19 mouse cellular contexts compared by ENCODE assay signal in the genomic region with DNA sequence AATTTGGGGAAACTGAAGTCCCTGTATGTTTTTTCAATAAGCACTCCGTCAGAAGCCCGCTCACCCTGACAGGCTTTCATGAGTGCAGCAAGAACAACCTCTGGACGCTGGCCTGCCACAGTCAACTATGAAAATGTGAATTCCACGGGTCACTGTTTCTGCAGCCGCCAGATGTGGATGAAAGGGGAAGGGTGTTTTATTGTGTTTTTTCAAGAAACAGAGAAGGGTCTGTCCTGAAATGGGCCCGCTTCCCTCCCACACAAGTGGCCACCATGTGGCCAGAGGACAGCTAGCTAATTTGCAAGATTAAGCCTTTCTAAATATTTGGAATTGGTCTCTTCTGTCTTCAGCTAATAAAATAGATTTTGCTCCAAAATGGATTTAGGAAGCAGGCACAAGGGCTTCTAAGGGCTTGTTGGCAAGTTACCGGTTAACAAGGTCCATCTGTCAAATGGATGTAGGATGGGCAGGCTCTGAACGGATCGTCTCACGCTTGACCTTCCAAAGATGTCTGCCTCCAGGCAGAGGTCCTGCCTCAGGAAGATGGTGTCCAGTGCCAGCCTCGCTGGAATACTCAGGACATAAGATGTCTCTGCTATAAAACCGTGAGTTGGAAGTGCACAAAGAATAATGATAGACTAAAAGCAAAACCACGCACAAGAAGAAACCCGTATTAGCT.
A peak's percentile ranks its signal among the peaks of the same experiment; 100 is the strongest.
DNase-seq lines count a peak whose midpoint lies in the region; ATAC-seq and TF ChIP-seq lines count a peak whose summit lies in the region.
"Had no signal": no experiment of that assay in that cellular context is flagged by ENCODE, and none has a peak within 500 bp of the region (broad histone marks: within the 10 kb centered on the region; RNA-seq: fewer than 3 reads in every experiment).

No protein-coding gene starts in this region.

- no peak overlapping the region for H3K4me2 ChIP-seq in forebrain, embryonic 15.5 days (replicated peaks)
- H3K4me2 ChIP-seq in lung, embryonic 14.5 days: no peak overlapping the region
- no peak overlapping the region for H3K4me2 ChIP-seq in limb, embryonic 11.5 days (ENCODE audit: low read depth, severe bottlenecking)
- no peak overlapping the region for H3K4me2 ChIP-seq in hindbrain, embryonic 13.5 days
- H3K4me2 ChIP-seq: liver, embryonic 12.5 days had no signal

- H3K4me3 ChIP-seq in forebrain, embryonic 10.5 days: no peak overlapping the region
- H3K4me3 ChIP-seq in forebrain, embryonic 15.5 days: no peak overlapping the region
- H3K4me3 ChIP-seq in lung, embryonic 14.5 days (ENCODE audit: low read depth, low read length): no peak overlapping the region
- H3K4me3 ChIP-seq in limb, embryonic 11.5 days (ENCODE audit: low read depth, low read length): no peak overlapping the region
- no peak overlapping the region for H3K4me3 ChIP-seq in hindbrain, embryonic 13.5 days
- H3K4me3 ChIP-seq: heart, embryonic 10.5 days; liver, embryonic 12.5 days; megakaryocyte, embryonic 14.5 days had no signal

- no peak for ATAC-seq in forebrain, embryonic 15.5 days (replicated peaks)
- ATAC-seq in lung, embryonic 14.5 days (ENCODE audit: insufficient read depth): no peak
- ATAC-seq in limb, embryonic 11.5 days (ENCODE audit: insufficient number of reproducible peaks, low FRiP score, low TSS enrichment, low read depth): no peak
- no peak for ATAC-seq in hindbrain, embryonic 13.5 days (ENCODE audit: low FRiP score)
- ATAC-seq: activated CD4-positive, CD25-positive, alpha-beta regulatory T cell, adult 4 months; inflammation-experienced regulatory T-cells, adult 6 months; liver, embryonic 12.5 days had no signal

- H3K9ac ChIP-seq in forebrain, embryonic 15.5 days (replicated peaks): no peak overlapping the region
- H3K9ac ChIP-seq in lung, embryonic 14.5 days: no peak overlapping the region
- no peak overlapping the region for H3K9ac ChIP-seq in limb, embryonic 11.5 days (ENCODE audit: low read length)
- no peak overlapping the region for H3K9ac ChIP-seq in hindbrain, embryonic 13.5 days
- H3K9ac ChIP-seq: liver, embryonic 12.5 days had no signal

- DNase-seq in forebrain, embryonic 10.5 days (ENCODE audit: extremely low spot score, low spot score): peak; percentile 25
- peak; percentile 19 for DNase-seq in lung, embryonic 14.5 days
- DNase-seq in lung, postnatal 25 days (ENCODE audit: low spot score): no peak
- DNase-seq in limb, embryonic 11.5 days (ENCODE audit: low spot score): peak; percentile 63
- no peak for DNase-seq in thymus, adult 18-20 months
- DNase-seq in Muller cell, postnatal 12 days (ENCODE audit: inconsistent ontology term): no peak
- DNase-seq: adrenal gland, postnatal 36 days; cerebellum, postnatal 36 days; gastrocnemius, postnatal 25 days; heart, postnatal 14 days; layer of hippocampus, adult 9-11 months; retina, postnatal 1 day had no signal

- no peaks in the 10 kb centered on the region for H3K27me3 ChIP-seq in forebrain, embryonic 10.5 days (ENCODE audit: poor library complexity, severe bottlenecking)
- H3K27me3 ChIP-seq in forebrain, embryonic 15.5 days: no peaks in the 10 kb centered on the region
- no peaks in the 10 kb centered on the region for H3K27me3 ChIP-seq in lung, embryonic 14.5 days (ENCODE audit: insufficient read depth, low read length)
- no peaks in the 10 kb centered on the region for H3K27me3 ChIP-seq in limb, embryonic 11.5 days (ENCODE audit: control insufficient read depth, insufficient read depth, low read length)
- no peaks in the 10 kb centered on the region for H3K27me3 ChIP-seq in hindbrain, embryonic 13.5 days
- H3K27me3 ChIP-seq: liver, embryonic 12.5 days had no signal

- TF ChIP-seq CTCF in lung, embryonic 14.5 days (IDR thresholded peaks at IDR 0.05; ENCODE audit: low read depth): no peak

- 0 out of 2 replicates have a peak overlapping the region, but pooled peaks have one; percentile 12 for H3K27ac ChIP-seq in forebrain, embryonic 10.5 days
- no peak overlapping the region for H3K27ac ChIP-seq in forebrain, embryonic 15.5 days (replicated peaks)
- peak overlapping the region; percentile 60; the same call in 1 of the 2 replicates for H3K27ac ChIP-seq in lung, embryonic 14.5 days (ENCODE audit: low read depth)
- no peak overlapping the region for H3K27ac ChIP-seq in limb, embryonic 11.5 days (replicated peaks; ENCODE audit: low read depth, low read length)
- H3K27ac ChIP-seq in hindbrain, embryonic 13.5 days: no peak overlapping the region
- H3K27ac ChIP-seq: heart, embryonic 10.5 days; liver, embryonic 12.5 days had no signal

- peaks cover 17% of the 10 kb centered on the region; the same call in 1 of the 2 replicates for H3K4me1 ChIP-seq in forebrain, embryonic 10.5 days
- H3K4me1 ChIP-seq in forebrain, embryonic 15.5 days: no peaks in the 10 kb centered on the region
- H3K4me1 ChIP-seq in lung, embryonic 14.5 days (ENCODE audit: insufficient read depth): peaks cover 5% of the 10 kb centered on the region
- no peaks in the 10 kb centered on the region for H3K4me1 ChIP-seq in limb, embryonic 11.5 days (ENCODE audit: control insufficient read depth, insufficient read depth, low read length)
- H3K4me1 ChIP-seq in hindbrain, embryonic 13.5 days (replicated peaks): peaks cover 9% of the 10 kb centered on the region; the same call in 1 of the 2 replicates
- H3K4me1 ChIP-seq: liver, embryonic 12.5 days; megakaryocyte, embryonic 14.5 days had no signal

- H3K36me3 ChIP-seq in forebrain, embryonic 10.5 days (replicated peaks): no peaks in the 10 kb centered on the region
- H3K36me3 ChIP-seq in forebrain, embryonic 15.5 days: no peaks in the 10 kb centered on the region
- H3K36me3 ChIP-seq in lung, embryonic 14.5 days (ENCODE audit: insufficient read depth): no peaks in the 10 kb centered on the region
- H3K36me3 ChIP-seq in limb, embryonic 11.5 days (ENCODE audit: control insufficient read depth, insufficient read depth, low read length): no peaks in the 10 kb centered on the region
- H3K36me3 ChIP-seq in hindbrain, embryonic 13.5 days: no peaks in the 10 kb centered on the region
- H3K36me3 ChIP-seq: heart, embryonic 10.5 days; liver, embryonic 12.5 days had no signal

- WGBS in forebrain, embryonic 10.5 days: 63% methylated on average over 14 of the region's 14 CpGs
- 68% methylated on average over 14 of the region's 14 CpGs for WGBS in forebrain, embryonic 15.5 days
- WGBS in lung, embryonic 14.5 days: 49% methylated on average over 14 of the region's 14 CpGs
- 22% methylated on average over 14 of the region's 14 CpGs for WGBS in limb, embryonic 11.5 days
- 59% methylated on average over 14 of the region's 14 CpGs for WGBS in hindbrain, embryonic 13.5 days

- H3K9me3 ChIP-seq in forebrain, embryonic 10.5 days: no peaks in the 10 kb centered on the region
- H3K9me3 ChIP-seq in forebrain, embryonic 15.5 days: no peaks in the 10 kb centered on the region
- no peaks in the 10 kb centered on the region for H3K9me3 ChIP-seq in lung, embryonic 14.5 days (ENCODE audit: low read depth, low read length)
- H3K9me3 ChIP-seq in limb, embryonic 11.5 days (ENCODE audit: control insufficient read depth, low read length): no peaks in the 10 kb centered on the region
- H3K9me3 ChIP-seq in hindbrain, embryonic 13.5 days: no peaks in the 10 kb centered on the region; the same call in 1 of the 2 replicates
- H3K9me3 ChIP-seq: heart, embryonic 10.5 days; liver, embryonic 12.5 days had no signal

Comparison
In these comparisons a context has a peak if more than half of its experiments do, and no peak if none do; other contexts are left out.
1. DNase-seq: peak in forebrain, embryonic 10.5 days (single experiment), lung, embryonic 14.5 days (single experiment) and limb, embryonic 11.5 days (single experiment); none in lung, postnatal 25 days (single experiment), thymus, adult 18-20 months (0 of 2) and Muller cell, postnatal 12 days (single experiment).
2. H3K27ac ChIP-seq: peak in forebrain, embryonic 10.5 days (single experiment) and lung, embryonic 14.5 days (single experiment); none in forebrain, embryonic 15.5 days (single experiment), limb, embryonic 11.5 days (single experiment) and hindbrain, embryonic 13.5 days (single experiment).